Mouse (Mus musculus) megakaryocyte, embryonic 14.5 days (primary cell): Measurements from ENCODE around the gene Hes1. TPM values are rescaled to one million over a fixed set of nuclear protein-coding genes. Genes with fewer than 3 reads are reported as not detected.

ENCODE experiments used
- H3K27me3 ChIP-seq: replicated peaks from 2 replicates; pipeline ENCODE3; 2012; ENCODE audit warnings: inconsistent platforms
- H3K36me3 ChIP-seq: replicated peaks from 2 replicates; pipeline ENCODE3; 2012; ENCODE audit warnings: low read length, inconsistent platforms, mixed read lengths
- H3K4me1 ChIP-seq: 2 replicates; pipeline ENCODE4 v1.6.1; 2012; ENCODE audit warnings: inconsistent platforms
- H3K4me3 ChIP-seq: replicated peaks from 2 replicates; pipeline ENCODE3; 2012; ENCODE audit warnings: moderate library complexity, mild to moderate bottlenecking, inconsistent platforms
- H3K9me3 ChIP-seq: 2 replicates; pipeline ENCODE4 v1.6.1; 2012; ENCODE audit warnings: inconsistent platforms
- FLI1 ChIP-seq: IDR thresholded peaks from 2 replicates; pipeline ENCODE4 v1.6.1; 2012; ENCODE audit warnings: low read length, inconsistent platforms, mixed read lengths
- GATA1 ChIP-seq: IDR thresholded peaks from 3 replicates; pipeline ENCODE4 v1.6.1; 2012; ENCODE audit warnings: mixed read lengths, low read length, inconsistent platforms, borderline replicate concordance
- polyA plus RNA-seq: library from polyadenylated mRNA; stranded (reverse); fragments of >175 nt; gene quantifications from 2 replicates; pipeline ENCODE4 v1.2.3, GENCODE M21; 2012; ENCODE audit warnings: low replicate concordance; ENCODE audit not compliant: insufficient read depth

Hes1 gene
- polyA plus RNA-seq, 1 experiment, result 35.1 TPM

DNA sequence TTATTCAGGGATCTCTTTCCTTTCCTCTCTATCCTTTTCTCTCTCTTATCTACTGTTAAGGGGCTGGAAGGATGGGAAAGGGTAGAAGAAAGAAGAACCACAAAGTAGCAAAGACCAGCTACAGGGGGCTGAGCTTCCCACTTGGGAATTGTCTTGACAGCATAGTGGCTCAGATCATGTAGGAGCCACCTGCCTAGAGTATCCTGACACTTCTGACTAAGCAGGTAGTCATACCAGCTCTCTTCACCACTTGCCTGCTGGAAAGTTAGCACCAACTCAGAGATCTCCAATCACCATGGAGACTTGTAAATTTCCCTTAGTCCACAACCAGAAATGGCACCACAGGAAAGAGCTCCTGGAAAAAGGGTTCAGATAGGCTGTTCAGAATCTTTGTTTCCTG lies 46.9 kb downstream of the Hes1 start:
- TF ChIP-seq FLI1, result no peak
- TF ChIP-seq GATA1, result no peak
- H3K36me3 ChIP-seq, result peaks cover 5% of the 10 kb centered on the region
- peaks cover 19% of the 10 kb centered on the region for H3K9me3 ChIP-seq
- H3K4me3 ChIP-seq, result peak overlapping the region; percentile 3
- H3K4me1 ChIP-seq, result peaks cover 62% of the 10 kb centered on the region
- no peaks in the 10 kb centered on the region for H3K27me3 ChIP-seq

DNA sequence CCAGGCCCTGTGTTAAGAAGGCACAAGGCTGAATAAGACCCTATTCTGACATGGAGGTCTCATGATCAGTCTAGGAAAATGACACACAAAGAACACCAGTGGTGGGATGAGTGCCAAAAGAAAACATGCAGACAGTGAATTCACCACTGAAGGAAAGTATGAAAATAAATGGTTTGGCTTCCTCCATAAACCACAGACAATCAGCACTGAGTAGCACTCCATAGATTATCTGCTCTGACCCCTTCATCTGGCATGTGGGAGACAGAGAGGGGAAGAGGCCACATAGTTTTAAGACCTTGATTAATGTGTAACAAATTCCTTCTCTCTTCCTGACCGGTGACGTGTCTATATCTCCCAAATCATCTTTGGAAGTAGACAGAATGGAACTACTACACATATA lies 47.4 kb downstream of the Hes1 start:
- Histone ChIP-seq H3K9me3 (peaks cover 19% of the 10 kb centered on the region), H3K36me3 (peaks cover 5% of the 10 kb centered on the region), H3K4me3 (no peak overlapping the region), H3K4me1 (peaks cover 62% of the 10 kb centered on the region), H3K27me3 (no peaks in the 10 kb centered on the region)
- TF ChIP-seq FLI1, result no peak

DNA sequence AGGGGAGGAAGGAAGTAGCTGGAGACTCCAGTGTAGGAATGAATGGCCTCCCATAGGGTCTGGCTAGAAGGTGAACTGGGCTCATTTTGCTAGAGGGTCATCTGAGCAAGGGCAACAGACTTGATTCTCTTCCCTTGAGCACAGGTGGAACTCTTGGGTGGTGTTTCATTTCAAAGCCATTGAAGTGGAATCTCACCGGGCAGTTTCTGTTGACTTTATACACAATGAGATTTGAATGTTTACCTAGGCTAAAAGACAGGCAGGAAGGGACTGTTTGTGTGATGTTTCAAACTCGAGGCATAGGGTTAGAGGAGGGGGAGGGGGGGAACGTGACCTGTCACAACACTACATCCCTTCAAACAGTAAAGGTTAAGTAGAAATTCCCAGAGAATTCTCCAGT lies 49.0 kb downstream of the Hes1 start:
- Histone ChIP-seq H3K9me3 (peaks cover 15% of the 10 kb centered on the region), H3K27me3 (no peaks in the 10 kb centered on the region), H3K4me3 (no peak overlapping the region), H3K4me1 (peaks cover 63% of the 10 kb centered on the region), H3K36me3 (peaks cover 5% of the 10 kb centered on the region)
- TF ChIP-seq GATA1 (no peak), FLI1 (no peak)

DNA sequence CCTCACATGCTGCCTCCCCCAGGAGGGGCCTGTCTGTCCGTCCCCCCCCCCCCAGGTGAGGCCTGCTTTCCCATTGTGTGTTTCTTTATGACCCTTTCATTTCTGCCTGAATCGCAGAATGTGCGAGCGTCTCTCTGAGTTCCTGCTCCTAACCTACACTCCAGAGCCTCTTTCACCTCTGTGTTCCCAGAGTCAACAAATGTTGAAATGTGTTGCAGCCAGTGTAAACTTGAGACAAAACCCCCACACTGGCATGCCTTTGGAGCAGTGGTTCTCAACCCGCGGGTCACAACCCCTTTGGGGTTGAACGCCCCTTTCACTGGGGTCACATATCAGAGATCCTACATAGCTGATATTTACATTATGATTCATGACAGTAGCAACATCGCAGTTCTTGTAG lies 49.6 kb downstream of the Hes1 start:
- TF ChIP-seq FLI1 (no peak), GATA1 (no peak)
- peaks cover 5% of the 10 kb centered on the region for H3K36me3 ChIP-seq
- peaks cover 62% of the 10 kb centered on the region for H3K4me1 ChIP-seq
- H3K27me3 ChIP-seq, result no peaks in the 10 kb centered on the region
- peaks cover 14% of the 10 kb centered on the region for H3K9me3 ChIP-seq
- H3K4me3 ChIP-seq, result no peak overlapping the region

- H3K9me3 ChIP-seq, result peaks cover 9% of the 10 kb centered on the region
- no peaks in the 10 kb centered on the region for H3K27me3 ChIP-seq
- H3K4me3 ChIP-seq, result peak overlapping the region; percentile 35
- TF ChIP-seq GATA1 (no peak), FLI1 (no peak)
- H3K36me3 ChIP-seq, result peaks cover 5% of the 10 kb centered on the region
- H3K4me1 ChIP-seq, result peaks cover 63% of the 10 kb centered on the region
Measured at GRCm38 (mm10) chr16:30114451-30114850, 50.3 kb downstream of the Hes1 start.

Other genes starting within 250 kb of the Hes1 start
- gene Cpn2, start 203.1 kb downstream of the Hes1 start, polyA plus RNA-seq, result not detected in 2 replicates
- gene Lrrc15, start 218.9 kb downstream of the Hes1 start, polyA plus RNA-seq, result 0.11 TPM in 1 of 2 replicates, not detected in the other
- 1,707 and 3,704 TPM in 2 replicates for gene Gp5, start 246.4 kb downstream of the Hes1 start, polyA plus RNA-seq